Mouse (Mus musculus): ENCODE measurements around the gene Frmd4a.

DNA sequence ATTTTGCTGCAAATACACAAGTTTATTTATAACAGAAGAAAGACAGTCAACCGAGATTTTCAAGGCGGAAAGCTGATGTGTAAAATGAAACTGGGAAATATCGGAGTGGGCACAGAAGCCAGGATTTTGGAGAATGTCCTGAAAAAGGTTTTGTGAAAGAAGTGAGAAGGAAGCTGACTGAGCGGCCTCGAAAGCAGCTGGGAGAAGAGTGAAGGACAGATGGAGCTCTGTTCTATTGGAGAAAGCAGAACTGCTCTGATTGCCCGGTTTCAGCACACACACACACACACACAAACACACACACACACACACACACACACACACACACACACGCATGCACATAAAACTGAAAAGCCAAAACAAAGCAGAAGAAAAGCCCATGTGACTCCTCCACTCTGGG is 249.9 kb downstream of the Frmd4a start:
- TF ChIP-seq EP300 (IDR thresholded peaks at IDR 0.05; ENCODE audit: insufficient read depth, low read depth, low read length), result no peak
- no peak for TF ChIP-seq POLR2A (IDR thresholded peaks at IDR 0.05; ENCODE audit: insufficient read depth, low read depth, low read length)
